In the genomic region with DNA sequence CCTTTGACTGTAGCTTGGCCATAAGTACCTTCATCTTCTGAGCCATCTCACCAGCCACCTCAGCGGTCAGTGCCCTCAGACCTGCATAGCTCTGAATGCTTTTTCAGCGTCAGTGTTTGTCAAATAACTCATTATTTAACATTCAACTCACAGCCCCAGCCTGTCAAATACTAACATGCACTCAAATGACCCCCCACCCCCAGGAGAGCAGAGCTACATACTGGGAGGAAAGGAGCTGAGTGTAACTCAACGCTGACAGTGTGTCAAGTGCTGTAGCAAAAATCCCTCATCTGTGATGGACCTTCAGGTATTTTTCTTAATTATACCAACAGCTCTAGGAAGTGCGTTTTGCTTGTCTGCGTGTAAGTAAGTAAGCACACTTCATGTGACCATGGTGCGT, we compare ENCODE assay signal across 23 mouse cellular contexts. TPM values are rescaled to one million over a fixed set of nuclear protein-coding genes. Genes with fewer than 3 reads are reported as not detected.
DNase-seq lines count a peak whose midpoint lies in the region; ATAC-seq lines count a peak whose summit lies in the region.
"Had no signal": no experiment of that assay in that cellular context is flagged by ENCODE, and none has a peak within 500 bp of the region (broad histone marks: within the 10 kb centered on the region; RNA-seq: fewer than 3 reads in every experiment).

No protein-coding gene starts in this region.

- no peaks in the 10 kb centered on the region for H3K27me3 ChIP-seq in liver, embryonic 11.5 days (replicated peaks; ENCODE audit: control insufficient read depth, insufficient read depth, low read length)
- no peaks in the 10 kb centered on the region; the same call in 1 of the 2 replicates for H3K27me3 ChIP-seq in midbrain, embryonic 11.5 days (ENCODE audit: control insufficient read depth, insufficient read depth, low read length)
- H3K27me3 ChIP-seq in midbrain, embryonic 10.5 days (ENCODE audit: low read depth, poor library complexity, severe bottlenecking), result peaks cover 5% of the 10 kb centered on the region
- H3K27me3 ChIP-seq in liver, embryonic 15.5 days, result peaks cover 11% of the 10 kb centered on the region; the same call in 1 of the 2 replicates
- H3K27me3 ChIP-seq: embryonic facial prominence, embryonic 12.5 days; embryonic facial prominence, embryonic 15.5 days had no signal

- H3K27ac ChIP-seq in liver, embryonic 11.5 days (ENCODE audit: low read depth, low read length), result peak overlapping the region; percentile 72; the same call in 1 of the 2 replicates
- H3K27ac ChIP-seq in midbrain, embryonic 11.5 days (ENCODE audit: low read depth, low read length), result no peak overlapping the region
- H3K27ac ChIP-seq in midbrain, embryonic 10.5 days (replicated peaks), result no peak overlapping the region
- H3K27ac ChIP-seq in liver, embryonic 15.5 days (replicated peaks), result peak overlapping the region; percentile 42
- H3K27ac ChIP-seq: embryonic facial prominence, embryonic 12.5 days; embryonic facial prominence, embryonic 15.5 days; gastrocnemius, adult 2 months; hindbrain, embryonic 10.5 days; hindbrain, embryonic 13.5 days had no signal

- 0 out of 2 replicates have a peak overlapping the region, but pooled peaks have one; percentile 34 for H3K9ac ChIP-seq in liver, embryonic 11.5 days (ENCODE audit: low read depth, low read length)
- H3K9ac ChIP-seq in midbrain, embryonic 11.5 days (ENCODE audit: low read length), result no peak overlapping the region
- H3K9ac ChIP-seq in liver, embryonic 15.5 days, result no peak overlapping the region
- H3K9ac ChIP-seq: embryonic facial prominence, embryonic 12.5 days; embryonic facial prominence, embryonic 15.5 days; forebrain, postnatal 0 days; hindbrain, embryonic 13.5 days had no signal

- H3K9me3 ChIP-seq in liver, embryonic 11.5 days (ENCODE audit: control insufficient read depth, low read length), result no peaks in the 10 kb centered on the region
- peaks cover 3% of the 10 kb centered on the region; the same call in 1 of the 2 replicates for H3K9me3 ChIP-seq in midbrain, embryonic 11.5 days (ENCODE audit: control insufficient read depth, low read length)
- peaks cover 7% of the 10 kb centered on the region for H3K9me3 ChIP-seq in midbrain, embryonic 10.5 days (replicated peaks)
- H3K9me3 ChIP-seq in liver, embryonic 15.5 days (replicated peaks), result no peaks in the 10 kb centered on the region
- H3K9me3 ChIP-seq: embryonic facial prominence, embryonic 15.5 days had no signal

- 79% methylated on average over 6 of the region's 6 CpGs for WGBS in liver, embryonic 11.5 days
- 84% methylated on average over 6 of the region's 6 CpGs for WGBS in midbrain, embryonic 11.5 days
- WGBS in midbrain, embryonic 10.5 days, result 90% methylated on average over 6 of the region's 6 CpGs
- 80% methylated on average over 6 of the region's 6 CpGs for WGBS in liver, embryonic 15.5 days (ENCODE audit: insufficient replicate concordance)

- H3K4me1 ChIP-seq in liver, embryonic 11.5 days (replicated peaks; ENCODE audit: control insufficient read depth, insufficient read depth, low read length), result peaks cover 19% of the 10 kb centered on the region
- H3K4me1 ChIP-seq in midbrain, embryonic 11.5 days (ENCODE audit: control insufficient read depth, insufficient read depth, low read length), result peaks cover 5% of the 10 kb centered on the region; the same call in 1 of the 2 replicates
- H3K4me1 ChIP-seq in midbrain, embryonic 10.5 days, result peaks cover 16% of the 10 kb centered on the region
- H3K4me1 ChIP-seq in liver, embryonic 15.5 days (replicated peaks), result peaks cover 59% of the 10 kb centered on the region
- H3K4me1 ChIP-seq: embryonic facial prominence, embryonic 12.5 days had no signal

- no peak overlapping the region for H3K4me3 ChIP-seq in liver, embryonic 11.5 days (ENCODE audit: low read depth, low read length)
- H3K4me3 ChIP-seq in midbrain, embryonic 11.5 days (ENCODE audit: low read depth, low read length), result no peak overlapping the region
- no peak overlapping the region for H3K4me3 ChIP-seq in midbrain, embryonic 10.5 days
- H3K4me3 ChIP-seq in liver, embryonic 15.5 days (replicated peaks), result no peak overlapping the region
- H3K4me3 ChIP-seq: embryonic facial prominence, embryonic 12.5 days; embryonic facial prominence, embryonic 15.5 days; gastrocnemius, adult 2 months; hindbrain, embryonic 10.5 days; hindbrain, embryonic 13.5 days had no signal

- no peak for ATAC-seq in liver, embryonic 11.5 days (replicated peaks; ENCODE audit: low FRiP score)
- no peak for ATAC-seq in midbrain, embryonic 11.5 days (ENCODE audit: low FRiP score)
- ATAC-seq in liver, embryonic 15.5 days (ENCODE audit: insufficient read depth), result no peak
- ATAC-seq: CD4-positive, CD25-positive, alpha-beta regulatory T cell, adult 4 months; forebrain, embryonic 14.5 days; forebrain, postnatal 0 days; hindbrain, embryonic 16.5 days had no signal

- H3K36me3 ChIP-seq in liver, embryonic 11.5 days (ENCODE audit: control insufficient read depth, insufficient read depth, low read length), result no peaks in the 10 kb centered on the region
- no peaks in the 10 kb centered on the region for H3K36me3 ChIP-seq in midbrain, embryonic 11.5 days (ENCODE audit: control insufficient read depth, insufficient read depth, low read length)
- no peaks in the 10 kb centered on the region for H3K36me3 ChIP-seq in midbrain, embryonic 10.5 days
- no peaks in the 10 kb centered on the region for H3K36me3 ChIP-seq in liver, embryonic 15.5 days (replicated peaks)
- H3K36me3 ChIP-seq: embryonic facial prominence, embryonic 12.5 days; embryonic facial prominence, embryonic 15.5 days; hindbrain, embryonic 10.5 days; hindbrain, embryonic 13.5 days had no signal

- no peak overlapping the region for H3K4me2 ChIP-seq in liver, embryonic 11.5 days
- H3K4me2 ChIP-seq in midbrain, embryonic 11.5 days, result no peak overlapping the region
- H3K4me2 ChIP-seq in liver, embryonic 15.5 days, result no peak overlapping the region
- H3K4me2 ChIP-seq: embryonic facial prominence, embryonic 12.5 days; embryonic facial prominence, embryonic 15.5 days; hindbrain, embryonic 13.5 days had no signal

- DNase-seq in liver, embryonic 11.5 days (ENCODE audit: low spot score), result no peak
- no peak for DNase-seq in liver
- peak; percentile 73 for DNase-seq in midbrain, embryonic 11.5 days (ENCODE audit: low spot score, missing footprints)
- no peak for DNase-seq in midbrain, embryonic 10.5 days (ENCODE audit: low spot score)
- DNase-seq in natural killer cell, adult 2 months (ENCODE audit: low spot score in 2 of 2), result no peak
- DNase-seq: adrenal gland, adult 2 months; adrenal gland, postnatal 14 days; cerebellum, adult 11 months; cerebellum, adult 2 months; cerebellum, adult 9-11 months; cerebellum, postnatal 25 days; forebrain, postnatal 0 days; gastrocnemius, adult 2 months; gastrocnemius, postnatal 14 days; heart, adult 18-20 months had no signal

RNA-seq across cellular contexts. Expression of a gene that starts 2.7 kb away (rescaled TPM):
- 66.0 and 67.9 TPM in 2 replicates for polyA plus RNA-seq in liver, embryonic 11.5 days (2014; fragmentation: Nextera tagmentation; extraction: Ambion mirVana)
- 10.4 and 11.8 TPM in 2 replicates for polyA plus RNA-seq in midbrain, embryonic 11.5 days (2014; fragmentation: Nextera tagmentation; extraction: Ambion mirVana)
- polyA plus RNA-seq in midbrain, embryonic 10.5 days (2016; fragmentation: Nextera tagmentation; extraction: Ambion mirVana), result 9.3 and 12.5 TPM in 2 replicates
- 25.7 and 26.7 TPM in 2 replicates for polyA plus RNA-seq in liver, embryonic 15.5 days (2015; fragmentation: Nextera tagmentation; extraction: Ambion mirVana)

Comparison
In these comparisons a context has a peak if more than half of its experiments do, and no peak if none do; other contexts are left out.
1. H3K27ac ChIP-seq: peak in liver, embryonic 11.5 days (single experiment) and liver, embryonic 15.5 days (single experiment); none in midbrain, embryonic 11.5 days (single experiment) and midbrain, embryonic 10.5 days (single experiment).